Mouse (Mus musculus): ENCODE data around the gene Vmn2r77. TPM values are rescaled to one million over a fixed set of nuclear protein-coding genes. Genes with fewer than 3 reads are reported as not detected.
"Not testable (repeated sequence)": the region's sequence is repeated elsewhere in the genome, so short reads cannot be mapped to it uniquely, and the experiment has no call there.

Vmn2r77 gene
- polyA plus RNA-seq (2015; fragmentation: Nextera tagmentation; extraction: Ambion mirVana): not detected in 2 replicates

- Histone ChIP-seq H3K36me3 (no peaks in the 10 kb centered on the region), H3K4me3 (no peak within 1 kb of the TSS), H3K27ac (no peak within 1 kb of the TSS), H3K4me1 (no peaks in the 10 kb centered on the region), H3K4me2 (replicated peaks) (no peak within 1 kb of the TSS), H3K9me3 (no peaks in the 10 kb centered on the region), H3K9ac (no peak within 1 kb of the TSS), H3K27me3 (no peaks in the 10 kb centered on the region)
- no peak for ATAC-seq (ENCODE audit: low FRiP score, low read depth)
These were observed at the start of gene Vmn2r77 for GRCm38 (mm10) chr7:86794727-86795126. Gene Vmn2r77 (plus strand): TSS chr7:86795027.

- ATAC-seq (ENCODE audit: low FRiP score, low read depth): no peak
- H3K4me3 ChIP-seq: no peak overlapping the region
- no peaks in the 10 kb centered on the region for H3K9me3 ChIP-seq
- H3K27ac ChIP-seq: no peak overlapping the region
- 79% methylated on average over 1 of the region's 1 CpGs for WGBS
- no peak overlapping the region for H3K4me2 ChIP-seq (replicated peaks)
- no peak overlapping the region for H3K9ac ChIP-seq
- no peaks in the 10 kb centered on the region for H3K27me3 ChIP-seq
- H3K4me1 ChIP-seq: no peaks in the 10 kb centered on the region
- H3K36me3 ChIP-seq: no peaks in the 10 kb centered on the region
These were observed 34.1 kb upstream of the Vmn2r77 start for GRCm38 (mm10) chr7:86760751-86761150.

- Histone ChIP-seq H3K4me3 (no peak overlapping the region), H3K9ac (no peak overlapping the region), H3K36me3 (no peaks in the 10 kb centered on the region), H3K4me1 (no peaks in the 10 kb centered on the region), H3K27me3 (no peaks in the 10 kb centered on the region), H3K9me3 (no peaks in the 10 kb centered on the region), H3K27ac (no peak overlapping the region), H3K4me2 (replicated peaks) (no peak overlapping the region)
- ATAC-seq (ENCODE audit: low FRiP score, low read depth): no peak
These were observed 30.2 kb upstream of the Vmn2r77 start for GRCm38 (mm10) chr7:86764628-86765027.

DNA sequence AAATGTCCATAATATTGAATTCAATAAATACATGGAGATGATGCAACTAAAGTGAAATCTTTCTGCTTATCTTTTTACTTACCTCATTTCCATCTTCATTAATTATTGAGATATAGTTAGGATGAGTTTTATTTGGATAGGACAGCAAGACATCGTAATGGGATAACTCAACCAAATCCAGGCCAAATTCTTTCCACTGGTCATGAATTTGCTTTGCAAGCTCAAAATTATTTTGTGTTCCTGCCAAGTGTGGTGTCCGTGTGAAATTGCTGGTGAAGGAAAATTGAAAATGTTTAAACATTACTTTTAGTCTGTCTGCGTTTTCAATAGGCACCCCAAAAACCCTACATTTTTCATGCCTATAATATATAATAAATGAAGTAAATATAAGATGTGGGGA lies 23.2 kb upstream of the Vmn2r77 start:
- 88% methylated on average over 3 of the region's 3 CpGs for WGBS
- no peaks in the 10 kb centered on the region for H3K4me1 ChIP-seq
- no peak overlapping the region for H3K9ac ChIP-seq
- H3K9me3 ChIP-seq: no peaks in the 10 kb centered on the region
- no peak overlapping the region for H3K27ac ChIP-seq
- H3K4me3 ChIP-seq: no peak overlapping the region
- H3K4me2 ChIP-seq (replicated peaks): no peak overlapping the region
- no peak for ATAC-seq (ENCODE audit: low FRiP score, low read depth)
- no peaks in the 10 kb centered on the region for H3K27me3 ChIP-seq
- H3K36me3 ChIP-seq: no peaks in the 10 kb centered on the region

GRCm38 (mm10) chr7:86775617-86776325 lies 19.1 kb upstream of the Vmn2r77 start, which contains the start of gene Folh1:
Gene Folh1 (minus strand): TSS chr7:86775943.
- Histone ChIP-seq H3K36me3 (no peaks in the 10 kb centered on the region), H3K9ac (no peak within 1 kb of the TSS), H3K4me1 (no peaks in the 10 kb centered on the region), H3K27ac (no peak within 1 kb of the TSS), H3K9me3 (no peaks in the 10 kb centered on the region), H3K4me3 (peak within 1 kb of the TSS; percentile 10; the same call in 1 of the 2 replicates), H3K27me3 (no peaks in the 10 kb centered on the region), H3K4me2 (replicated peaks) (peak within 1 kb of the TSS; percentile 53)
- no peak for ATAC-seq (ENCODE audit: low FRiP score, low read depth)
- 9% methylated on average over 11 of the region's 11 CpGs for WGBS

DNA sequence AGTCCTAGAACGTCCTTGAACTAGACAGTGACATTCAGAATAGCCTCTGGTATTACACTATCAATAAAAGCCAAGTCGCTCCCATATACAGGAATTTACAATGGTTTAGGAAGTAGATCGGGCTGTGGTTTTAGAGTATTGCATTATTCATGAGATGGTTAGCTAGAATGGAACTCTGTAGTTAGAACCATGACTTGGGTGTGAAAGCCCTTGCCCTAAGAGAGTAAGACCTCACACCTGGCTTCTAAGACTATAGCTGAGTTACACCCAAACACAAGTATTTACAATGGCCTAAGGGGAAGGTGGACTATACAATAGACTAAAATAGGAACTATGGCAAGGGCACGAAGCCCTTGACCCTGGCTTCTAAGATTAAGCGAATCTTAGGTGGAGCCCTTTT lies 20.4 kb downstream of the Vmn2r77 start:
- not testable (repeated sequence) for H3K27ac ChIP-seq; ATAC-seq (ENCODE audit: low FRiP score, low read depth); H3K27me3 ChIP-seq; H3K4me2 ChIP-seq (replicated peaks); H3K36me3 ChIP-seq; H3K4me1 ChIP-seq; H3K4me3 ChIP-seq; H3K9me3 ChIP-seq; H3K9ac ChIP-seq
- WGBS: 80% methylated on average over 5 of the region's 5 CpGs

DNA sequence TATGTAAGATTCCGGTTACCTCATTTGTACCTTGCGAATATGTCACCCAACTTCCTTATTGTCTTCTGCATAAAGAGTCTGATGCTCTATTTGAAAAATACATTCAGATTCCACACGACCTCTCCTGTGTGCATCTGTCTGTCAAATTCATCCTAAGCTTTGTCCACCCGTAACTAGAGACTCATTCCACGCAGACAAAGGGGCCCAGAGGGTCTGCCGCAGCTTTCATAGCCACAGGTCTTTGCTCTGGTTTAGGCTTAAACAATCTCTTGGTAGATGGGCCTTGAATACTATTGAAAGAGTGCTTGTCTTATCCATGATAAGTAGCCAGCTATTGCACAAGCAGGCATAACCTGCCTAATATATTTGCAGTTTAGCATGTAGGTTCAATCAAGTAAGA lies 20.9 kb downstream of the Vmn2r77 start:
- ATAC-seq (ENCODE audit: low FRiP score, low read depth); H3K4me2 ChIP-seq (replicated peaks); H3K36me3 ChIP-seq; H3K4me3 ChIP-seq; H3K9ac ChIP-seq; H3K9me3 ChIP-seq; H3K27ac ChIP-seq; H3K27me3 ChIP-seq; H3K4me1 ChIP-seq: not testable (repeated sequence)
- 87% methylated on average over 6 of the region's 6 CpGs for WGBS

GRCm38 (mm10) chr7:86816466-86816865 lies 21.6 kb downstream of the Vmn2r77 start:
- Histone ChIP-seq H3K4me3 (no peak overlapping the region), H3K9ac (no peak overlapping the region), H3K9me3 (no peaks in the 10 kb centered on the region), H3K4me1 (no peaks in the 10 kb centered on the region), H3K4me2 (replicated peaks) (no peak overlapping the region), H3K27ac (no peak overlapping the region), H3K36me3 (no peaks in the 10 kb centered on the region), H3K27me3 (no peaks in the 10 kb centered on the region)
- WGBS: 81% methylated on average over 1 of the region's 1 CpGs
- no peak for ATAC-seq (ENCODE audit: low FRiP score, low read depth)

Other genes with a start within 250 kb of the Vmn2r77 start
- gene Olfr295, start 211.2 kb upstream of the Vmn2r77 start, polyA plus RNA-seq (2015; fragmentation: Nextera tagmentation; extraction: Ambion mirVana): not detected in 2 replicates
- not detected in 2 replicates for gene Olfr294, start 178.4 kb upstream of the Vmn2r77 start, polyA plus RNA-seq (2015; fragmentation: Nextera tagmentation; extraction: Ambion mirVana)
- gene Olfr293, start 146.0 kb upstream of the Vmn2r77 start, polyA plus RNA-seq (2015; fragmentation: Nextera tagmentation; extraction: Ambion mirVana): not detected in 2 replicates
- gene Olfr292, start 106.7 kb upstream of the Vmn2r77 start, polyA plus RNA-seq (2015; fragmentation: Nextera tagmentation; extraction: Ambion mirVana): not detected in 2 replicates
- gene Folh1, start 19.1 kb upstream of the Vmn2r77 start, polyA plus RNA-seq (2015; fragmentation: Nextera tagmentation; extraction: Ambion mirVana): 0.09 and 0.11 TPM in 2 replicates
- gene Vmn2r78, start 120.1 kb downstream of the Vmn2r77 start, polyA plus RNA-seq (2015; fragmentation: Nextera tagmentation; extraction: Ambion mirVana): not detected in 2 replicates
- not detected in 2 replicates for gene Vmn2r79, start 201.1 kb downstream of the Vmn2r77 start, polyA plus RNA-seq (2015; fragmentation: Nextera tagmentation; extraction: Ambion mirVana)